In the genomic region with DNA sequence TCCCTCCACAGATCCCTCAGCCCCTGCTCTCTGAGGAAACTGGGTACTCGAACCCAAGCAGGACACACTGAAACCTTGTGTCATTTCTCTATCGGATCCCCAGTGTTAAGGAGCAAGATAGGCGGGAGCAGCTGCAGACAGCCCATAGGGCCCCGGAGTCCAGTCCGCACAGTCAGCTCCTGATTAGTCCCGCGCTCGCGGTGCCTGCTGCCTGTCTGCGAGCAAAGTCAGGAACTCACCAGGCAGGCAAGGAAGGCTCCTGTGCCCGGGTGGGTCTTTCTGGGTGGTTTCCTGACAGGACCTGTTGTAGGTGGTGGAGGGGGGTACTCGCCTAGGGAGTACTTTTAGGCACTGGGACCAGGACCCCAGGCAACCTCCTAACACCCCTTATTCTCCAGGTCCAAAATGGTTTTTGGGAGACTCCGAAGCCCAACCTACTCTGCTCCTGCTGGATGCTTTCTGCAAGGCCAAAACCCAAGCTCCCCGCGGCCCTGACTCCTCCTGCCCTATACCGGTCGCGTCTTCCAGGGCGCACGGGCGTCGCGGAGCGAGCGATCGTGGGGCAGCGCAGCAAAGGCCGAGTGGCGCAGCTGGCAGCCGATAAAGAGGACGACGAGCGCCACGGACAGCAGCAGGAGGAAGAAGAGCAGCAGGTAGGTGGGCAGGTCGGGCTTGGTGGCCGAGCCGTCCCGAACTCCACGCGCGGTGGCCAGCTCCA, we compare ENCODE assay signal across 8 mouse cellular contexts. TPM values are rescaled to one million over a fixed set of nuclear protein-coding genes. Genes with fewer than 3 reads are reported as not detected.
DNase-seq lines count a peak whose midpoint lies in the region; ATAC-seq and TF ChIP-seq lines count a peak whose summit lies in the region.

No protein-coding gene starts in this region.

- no peaks in the 10 kb centered on the region for H3K9me3 ChIP-seq in limb, embryonic 14.5 days (ENCODE audit: control insufficient read depth, low read length)
- H3K9me3 ChIP-seq in stomach, postnatal 0 days (ENCODE audit: control insufficient read depth, low read length) = no peaks in the 10 kb centered on the region

- peak overlapping the region; percentile 55 for H3K9ac ChIP-seq in limb, embryonic 14.5 days (ENCODE audit: low read depth, low read length, severe bottlenecking)
- peak overlapping the region; percentile 58 for H3K9ac ChIP-seq in stomach, postnatal 0 days (ENCODE audit: low read length)

- H3K27me3 ChIP-seq in limb, embryonic 14.5 days (ENCODE audit: control insufficient read depth, insufficient read depth, low read length) = peaks cover 38% of the 10 kb centered on the region
- H3K27me3 ChIP-seq in stomach, postnatal 0 days (ENCODE audit: control insufficient read depth, insufficient read depth, low read length) = peaks cover 5% of the 10 kb centered on the region; the same call in 1 of the 2 replicates

- H3K27ac ChIP-seq in gastrocnemius, adult 2 months = no peak overlapping the region
- no peak overlapping the region for H3K27ac ChIP-seq in limb, embryonic 14.5 days (replicated peaks; ENCODE audit: low read depth, low read length)
- 0 out of 2 replicates have a peak overlapping the region, but pooled peaks have one; percentile 30 for H3K27ac ChIP-seq in stomach, postnatal 0 days (replicated peaks)

- no peak for TF ChIP-seq EP300 in stomach, postnatal 0 days (optimal IDR thresholded peaks at IDR 0.05)

- H3K4me2 ChIP-seq in limb, embryonic 14.5 days (replicated peaks; ENCODE audit: low read depth, low read length, severe bottlenecking) = peak overlapping the region; percentile 97
- H3K4me2 ChIP-seq in stomach, postnatal 0 days (replicated peaks; ENCODE audit: low read depth) = peak overlapping the region; percentile 74

- intact Hi-C loops in gastrocnemius, adult 2 months (cut with DNase I) = no loop called here
- intact Hi-C loops in gastrocnemius, postnatal 36 days (cut with DNase I) = loop anchor here (5.0 kb wide), 1 partner anchor 195 kb away; no protein-coding TSS in a partner anchor

- under 1% methylated on average over 31 of the region's 41 CpGs for WGBS in limb, embryonic 14.5 days
- WGBS in stomach, postnatal 0 days = 3% methylated on average over 41 of the region's 41 CpGs

- no peaks in the 10 kb centered on the region for H3K36me3 ChIP-seq in limb, embryonic 14.5 days (ENCODE audit: control insufficient read depth, insufficient read depth, low read length)
- H3K36me3 ChIP-seq in stomach, postnatal 0 days (ENCODE audit: control insufficient read depth, insufficient read depth, low read length) = no peaks in the 10 kb centered on the region

- ATAC-seq in limb, embryonic 14.5 days (ENCODE audit: low FRiP score, low read depth) = peak; percentile 64
- ATAC-seq in stomach, postnatal 0 days (ENCODE audit: low FRiP score, low TSS enrichment) = no peak
- ATAC-seq in megakaryocyte-erythroid progenitor cell, adult 5-6 weeks (replicated peaks; ENCODE audit: low FRiP score, low TSS enrichment, poor library complexity, severe bottlenecking) = no peak

- no peak for TF ChIP-seq POLR2A in limb, embryonic 14.5 days (IDR thresholded peaks at IDR 0.05; ENCODE audit: borderline replicate concordance, extremely low read depth, insufficient read depth, insufficient read length)

- no peak for DNase-seq in gastrocnemius, adult 2 months
- DNase-seq in gastrocnemius, postnatal 36 days = no peak
- DNase-seq in thymus, postnatal 4 days = peak; percentile 60
- no peak for DNase-seq in thymus, adult 18-20 months
- DNase-seq in limb, embryonic 14.5 days (ENCODE audit: low spot score) = no peak
- peak; percentile 72 for DNase-seq in stomach, postnatal 0 days (ENCODE audit: low spot score)
- DNase-seq in natural killer cell, adult 2 months (ENCODE audit: low spot score in 2 of 2) = no peak

- H3K4me1 ChIP-seq in limb, embryonic 14.5 days (ENCODE audit: control insufficient read depth, insufficient read depth, low read length) = peaks cover 18% of the 10 kb centered on the region; the same call in 1 of the 2 replicates
- peaks cover 4% of the 10 kb centered on the region; the same call in 1 of the 2 replicates for H3K4me1 ChIP-seq in stomach, postnatal 0 days (replicated peaks; ENCODE audit: control insufficient read depth, insufficient read depth)

- TF ChIP-seq CTCF in gastrocnemius, adult 2 months (IDR thresholded peaks at IDR 0.05) = no peak
- TF ChIP-seq CTCF in stomach, postnatal 0 days (IDR thresholded peaks at IDR 0.05; ENCODE audit: low read depth) = 0 out of 2 replicates have a peak, but pooled peaks have one; percentile 10

- peak overlapping the region; percentile 61 for H3K4me3 ChIP-seq in gastrocnemius, adult 2 months
- H3K4me3 ChIP-seq in limb, embryonic 14.5 days (replicated peaks; ENCODE audit: low read length) = peak overlapping the region; percentile 47
- H3K4me3 ChIP-seq in stomach, postnatal 0 days (ENCODE audit: low read depth, low read length) = peak overlapping the region; percentile 46

RNA-seq across cellular contexts. Expression of gene Gm45623, which starts 1.0 kb away (rescaled TPM):
- total RNA-seq in gastrocnemius, adult 2 months (2021) = not detected
- not detected for total RNA-seq in gastrocnemius, postnatal 36 days (2021)
- polyA plus RNA-seq in limb, embryonic 14.5 days (2012; rRNA removed) = 0.65 and 0.69 TPM in 2 replicates
- 0.66 and 1.0 TPM in 2 replicates for polyA plus RNA-seq in limb, embryonic 14.5 days (2014; fragmentation: Nextera tagmentation; extraction: Ambion mirVana)
- 0.97 and 1.5 TPM in 2 replicates for polyA plus RNA-seq in stomach, postnatal 0 days (2015; fragmentation: Nextera tagmentation; extraction: Ambion mirVana)
- not detected in 2 replicates for total RNA-seq in megakaryocyte-erythroid progenitor cell, adult 5-6 weeks (2014; fragmentation: Nextera tagmentation)
- not detected in 2 replicates for total RNA-seq in megakaryocyte-erythroid progenitor cell, adult 5-6 weeks (2017)

RNA-seq across cellular contexts. Expression of gene Smad5, which starts 49.8 kb away (rescaled TPM):
- 10 to 100 TPM; 24.4 to 24.5 TPM for total RNA-seq in gastrocnemius, adult 2 months (2021)
- total RNA-seq in gastrocnemius, postnatal 36 days (2021) = 10 to 100 TPM; 16.9 to 18.7 TPM
- 58.5 and 78.3 TPM in 2 replicates for polyA plus RNA-seq in limb, embryonic 14.5 days (2012; rRNA removed)
- 48.2 and 57.2 TPM in 2 replicates for polyA plus RNA-seq in limb, embryonic 14.5 days (2014; fragmentation: Nextera tagmentation; extraction: Ambion mirVana)
- polyA plus RNA-seq in stomach, postnatal 0 days (2015; fragmentation: Nextera tagmentation; extraction: Ambion mirVana) = 9.4 and 10.3 TPM in 2 replicates
- total RNA-seq in megakaryocyte-erythroid progenitor cell, adult 5-6 weeks (2014; fragmentation: Nextera tagmentation) = 27.7 and 28.8 TPM in 2 replicates
- total RNA-seq in megakaryocyte-erythroid progenitor cell, adult 5-6 weeks (2017) = 22.7 and 23.9 TPM in 2 replicates

Comparison
In these comparisons a context has a peak if more than half of its experiments do, and no peak if none do; other contexts are left out.
1. DNase-seq: peak in thymus, postnatal 4 days (single experiment) and stomach, postnatal 0 days (single experiment); none in gastrocnemius, adult 2 months (single experiment), gastrocnemius, postnatal 36 days (0 of 2), thymus, adult 18-20 months (0 of 2), limb, embryonic 14.5 days (single experiment) and natural killer cell, adult 2 months (0 of 2).
2. Peak in every context shown above with its lines, with median percentiles within 50 percentile points of each other: H3K4me3 ChIP-seq.